Mouse (Mus musculus) liver, embryonic 14.5 days (tissue): ENCODE results near the gene Trdmt1.

ENCODE experiments used
- CTCF ChIP-seq: IDR thresholded peaks from 2 replicates; pipeline ENCODE4 v1.5.1; 2016; ENCODE audit warnings: antibody characterized with exemption, low read depth, control low read depth
- EP300 ChIP-seq: IDR thresholded peaks from 2 replicates; pipeline ENCODE4 v1.6.1; 2016; ENCODE audit warnings: antibody characterized with exemption, low read depth

DNA sequence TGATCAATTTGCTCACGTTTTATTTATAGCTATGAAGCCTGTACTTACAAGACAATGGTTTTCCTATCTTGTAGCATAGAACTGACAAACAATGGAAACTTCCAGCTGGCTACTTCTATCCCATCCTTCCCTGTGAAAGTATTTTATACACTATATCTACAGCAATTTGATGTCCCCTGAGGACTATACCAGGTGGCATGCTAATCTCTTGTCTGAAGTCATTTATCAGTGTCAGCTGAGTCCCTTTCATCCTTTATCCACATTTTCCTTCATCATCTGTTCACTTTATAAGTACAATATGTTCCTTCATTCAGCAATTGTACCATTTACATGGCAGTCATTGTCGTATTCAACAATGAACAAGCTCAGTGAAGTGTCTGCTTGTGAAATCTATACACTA, 17.3 kb downstream of the Trdmt1 start:
- TF ChIP-seq EP300 (no peak), CTCF (no peak)
